Mouse (Mus musculus) 416B (cell line): ENCODE results near the gene Tmeff2.

Experiments
- DNase-seq: peaks from one replicate; pipeline ENCODE4 v3.0.0; 2011; ENCODE audit warnings: low read depth

Tmeff2 gene

DNA sequence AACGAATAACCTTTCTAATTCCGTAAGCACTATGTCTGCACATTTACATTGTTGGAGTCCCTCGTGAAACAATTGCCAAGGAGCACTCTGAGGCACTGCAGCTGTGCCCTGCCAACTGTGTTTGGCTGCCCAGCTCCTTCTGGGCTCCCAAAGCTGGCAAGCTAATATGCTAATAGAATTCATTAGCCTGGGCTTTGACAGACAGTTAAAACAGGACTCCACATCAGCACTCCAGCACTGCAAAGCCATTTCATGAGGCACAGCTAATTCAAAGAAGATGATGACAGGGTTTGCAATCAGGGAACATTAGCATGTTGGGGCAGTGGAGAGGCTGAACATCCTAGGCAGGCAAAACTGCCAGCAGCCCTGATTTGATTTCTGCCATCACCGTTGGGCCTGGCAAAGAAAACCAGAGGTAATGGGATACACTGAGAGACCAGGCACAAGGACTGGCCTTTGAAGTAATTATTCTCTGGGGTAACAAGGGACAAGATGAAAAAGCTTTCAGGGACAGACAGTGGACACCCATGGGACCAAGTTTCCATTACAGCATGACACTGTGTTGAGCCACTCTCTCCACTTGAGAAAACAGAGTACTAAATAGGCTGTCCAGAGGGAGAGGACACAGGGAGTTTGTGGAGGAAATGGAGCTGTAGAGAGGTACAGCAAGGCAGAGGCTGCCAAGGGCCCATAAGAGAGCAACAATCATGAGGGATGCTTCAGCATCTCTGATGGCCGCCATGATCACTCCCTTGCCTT lies 316.0 kb downstream of the Tmeff2 start:
- DNase-seq: no peak

DNA sequence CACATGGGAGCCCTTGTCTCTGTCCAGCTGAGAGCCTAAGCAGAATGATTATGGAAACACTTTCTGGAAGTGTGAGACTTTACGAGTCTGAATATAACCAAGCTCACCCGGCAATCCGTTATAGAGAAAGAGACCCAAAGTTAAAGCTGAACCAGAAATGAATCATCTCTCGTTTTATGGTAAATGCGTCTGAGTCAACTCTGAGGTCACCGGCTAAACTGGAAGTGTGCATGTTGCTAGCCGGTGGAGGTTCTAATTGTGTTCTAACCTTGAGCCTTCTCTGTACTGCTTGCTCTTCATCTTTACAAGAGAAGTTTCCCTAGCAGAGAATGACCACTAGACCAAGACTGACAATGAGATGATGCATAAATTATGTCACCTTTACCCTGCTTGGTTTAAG lies 316.8 kb downstream of the Tmeff2 start:
- no peak for DNase-seq

- no peak for DNase-seq
Observed at GRCm38 (mm10) chr1:51225156-51225555, 324.7 kb downstream of the Tmeff2 start.
